Mouse (Mus musculus) G1E (cell line): Measurements from ENCODE around the gene Apol8.

Source experiments
- CTCF ChIP-seq: IDR thresholded peaks from 2 replicates; pipeline ENCODE4 v1.5.1; 2012; ENCODE audit warnings: low read depth, low read length, inconsistent platforms, mixed read lengths
- GATA2 ChIP-seq: IDR thresholded peaks from 2 replicates; pipeline ENCODE4 v1.6.1; 2012; ENCODE audit warnings: low read depth, low read length, inconsistent platforms, borderline replicate concordance
- TAL1 ChIP-seq: conservative IDR thresholded peaks from 2 replicates; pipeline ENCODE4 v1.6.1; 2012; ENCODE audit warnings: low read depth, low read length, inconsistent platforms, mixed read lengths

GRCm38 (mm10) chr15:77774303-77774702 lies 17.5 kb upstream of the Apol8 start:
- no peak for TF ChIP-seq CTCF
- no peak for TF ChIP-seq TAL1
- TF ChIP-seq GATA2: no peak
